Mouse (Mus musculus): ENCODE measurements at regions not wholly inside any gene's neighbourhood (a gene's known extent, or its start where the extent isn't known, plus 50 kb on each side); places are given as distances from the start of the nearest gene placed in this dataset.

- Histone ChIP-seq H3K36me3 (ENCODE audit: control insufficient read depth, insufficient read depth, low read length) (no peaks in the 10 kb centered on the region), H3K27me3 (ENCODE audit: control insufficient read depth, insufficient read depth, low read length) (no peaks in the 10 kb centered on the region), H3K27ac (ENCODE audit: insufficient read depth, low read depth, low read length) (no peak overlapping the region), H3K4me3 (ENCODE audit: low read depth, low read length) (no peak overlapping the region), H3K4me1 (ENCODE audit: control insufficient read depth, insufficient read depth, insufficient read length, low read length) (no peaks in the 10 kb centered on the region)
- TF ChIP-seq CTCF (IDR thresholded peaks at IDR 0.05; ENCODE audit: extremely low read depth, insufficient read length, insufficient replicate concordance, low read depth, low read length) = no peak
- TF ChIP-seq POLR2A (IDR thresholded peaks at IDR 0.05; ENCODE audit: low read depth, low read length) = no peak
Measured at GRCm38 (mm10) chr9:33850993-33851392, 634.7 kb upstream of the Kirrel3 start.

- Histone ChIP-seq H3K4me1 (ENCODE audit: control insufficient read depth, insufficient read depth, insufficient read length, low read length) (no peaks in the 10 kb centered on the region), H3K27me3 (ENCODE audit: control insufficient read depth, insufficient read depth, low read length) (no peaks in the 10 kb centered on the region), H3K27ac (ENCODE audit: insufficient read depth, low read depth, low read length) (no peak overlapping the region), H3K36me3 (ENCODE audit: control insufficient read depth, insufficient read depth, low read length) (no peaks in the 10 kb centered on the region), H3K4me3 (ENCODE audit: low read depth, low read length) (no peak overlapping the region)
- TF ChIP-seq CTCF (IDR thresholded peaks at IDR 0.05; ENCODE audit: extremely low read depth, insufficient read length, insufficient replicate concordance, low read depth, low read length) (no peak; the same call in 1 of the 2 replicates), POLR2A (IDR thresholded peaks at IDR 0.05; ENCODE audit: low read depth, low read length) (no peak)
- 44% methylated on average over 2 of the region's 2 CpGs for WGBS
Measured at GRCm38 (mm10) chr9:33856169-33856568, 629.5 kb upstream of the Kirrel3 start.

GRCm38 (mm10) chr9:33858511-33858910, 627.2 kb upstream of the Kirrel3 start:
- WGBS = 11% methylated on average over 5 of the region's 5 CpGs
- no peaks in the 10 kb centered on the region for H3K36me3 ChIP-seq (ENCODE audit: control insufficient read depth, insufficient read depth, low read length)
- no peaks in the 10 kb centered on the region for H3K27me3 ChIP-seq (ENCODE audit: control insufficient read depth, insufficient read depth, low read length)
- H3K4me3 ChIP-seq (ENCODE audit: low read depth, low read length) = no peak overlapping the region
- H3K4me1 ChIP-seq (ENCODE audit: control insufficient read depth, insufficient read depth, insufficient read length, low read length) = no peaks in the 10 kb centered on the region
- no peak for TF ChIP-seq CTCF (IDR thresholded peaks at IDR 0.05; ENCODE audit: extremely low read depth, insufficient read length, insufficient replicate concordance, low read depth, low read length)
- TF ChIP-seq POLR2A (IDR thresholded peaks at IDR 0.05; ENCODE audit: low read depth, low read length) = no peak
- H3K27ac ChIP-seq (ENCODE audit: insufficient read depth, low read depth, low read length) = no peak overlapping the region

- 70% methylated on average over 5 of the region's 5 CpGs for WGBS
- Histone ChIP-seq H3K36me3 (ENCODE audit: control insufficient read depth, insufficient read depth, low read length) (no peaks in the 10 kb centered on the region), H3K27me3 (ENCODE audit: control insufficient read depth, insufficient read depth, low read length) (no peaks in the 10 kb centered on the region), H3K4me3 (ENCODE audit: low read depth, low read length) (no peak overlapping the region), H3K4me1 (ENCODE audit: control insufficient read depth, insufficient read depth, insufficient read length, low read length) (no peaks in the 10 kb centered on the region), H3K27ac (ENCODE audit: insufficient read depth, low read depth, low read length) (no peak overlapping the region)
- TF ChIP-seq CTCF (IDR thresholded peaks at IDR 0.05; ENCODE audit: extremely low read depth, insufficient read length, insufficient replicate concordance, low read depth, low read length) = no peak
Measured at GRCm38 (mm10) chr9:33868666-33869065, 617.0 kb upstream of the Kirrel3 start.

GRCm38 (mm10) chr9:33887279-33887678, 598.4 kb upstream of the Kirrel3 start:
- Histone ChIP-seq H3K27me3 (ENCODE audit: control insufficient read depth, insufficient read depth, low read length) (no peaks in the 10 kb centered on the region), H3K4me1 (ENCODE audit: control insufficient read depth, insufficient read depth, insufficient read length, low read length) (no peaks in the 10 kb centered on the region), H3K27ac (ENCODE audit: insufficient read depth, low read depth, low read length) (no peak overlapping the region), H3K36me3 (ENCODE audit: control insufficient read depth, insufficient read depth, low read length) (no peaks in the 10 kb centered on the region), H3K4me3 (ENCODE audit: low read depth, low read length) (no peak overlapping the region)
- no peak for TF ChIP-seq POLR2A (IDR thresholded peaks at IDR 0.05; ENCODE audit: low read depth, low read length)
- no peak for TF ChIP-seq CTCF (IDR thresholded peaks at IDR 0.05; ENCODE audit: extremely low read depth, insufficient read length, insufficient replicate concordance, low read depth, low read length)
- 78% methylated on average over 2 of the region's 2 CpGs for WGBS

- no peak for TF ChIP-seq CTCF (IDR thresholded peaks at IDR 0.05; ENCODE audit: extremely low read depth, insufficient read length, insufficient replicate concordance, low read depth, low read length)
- TF ChIP-seq POLR2A (IDR thresholded peaks at IDR 0.05; ENCODE audit: low read depth, low read length) = no peak
- Histone ChIP-seq H3K36me3 (ENCODE audit: control insufficient read depth, insufficient read depth, low read length) (no peaks in the 10 kb centered on the region), H3K4me1 (ENCODE audit: control insufficient read depth, insufficient read depth, insufficient read length, low read length) (no peaks in the 10 kb centered on the region), H3K27me3 (ENCODE audit: control insufficient read depth, insufficient read depth, low read length) (no peaks in the 10 kb centered on the region), H3K4me3 (ENCODE audit: low read depth, low read length) (no peak overlapping the region), H3K27ac (ENCODE audit: insufficient read depth, low read depth, low read length) (no peak overlapping the region)
- WGBS = 62% methylated on average over 3 of the region's 3 CpGs
Measured at GRCm38 (mm10) chr9:33892001-33892400, 593.7 kb upstream of the Kirrel3 start.

GRCm38 (mm10) chr9:33901313-33902076, 584.2 kb upstream of the Kirrel3 start:
- no peaks in the 10 kb centered on the region for H3K27me3 ChIP-seq (ENCODE audit: control insufficient read depth, insufficient read depth, low read length)
- no peaks in the 10 kb centered on the region for H3K4me1 ChIP-seq (ENCODE audit: control insufficient read depth, insufficient read depth, insufficient read length, low read length)
- TF ChIP-seq POLR2A (IDR thresholded peaks at IDR 0.05; ENCODE audit: low read depth, low read length) (no peak), CTCF (IDR thresholded peaks at IDR 0.05; ENCODE audit: extremely low read depth, insufficient read length, insufficient replicate concordance, low read depth, low read length) (no peak)
- H3K27ac ChIP-seq (ENCODE audit: insufficient read depth, low read depth, low read length) = no peak overlapping the region
- H3K36me3 ChIP-seq (ENCODE audit: control insufficient read depth, insufficient read depth, low read length) = no peaks in the 10 kb centered on the region
- WGBS = 53% methylated on average over 10 of the region's 10 CpGs
- no peak overlapping the region for H3K4me3 ChIP-seq (ENCODE audit: low read depth, low read length)
